Mouse (Mus musculus) lung, adult 2 months (tissue): ENCODE measurements around the gene Dhdh.

Source experiments
- CTCF ChIP-seq: fragments of 200-500 bp; IDR thresholded peaks from 2 replicates; pipeline ENCODE4 v1.5.1; 2011; ENCODE audit warnings: mild to moderate bottlenecking, low read length, control low read depth; ENCODE audit not compliant: insufficient read depth
- POLR2A ChIP-seq: fragments of 200-500 bp; IDR thresholded peaks from 2 replicates; pipeline ENCODE4 v1.6.1; 2011; ENCODE audit warnings: low read depth, mild to moderate bottlenecking, control low read depth, low read length, borderline replicate concordance; ENCODE audit errors: extremely low read depth

DNA sequence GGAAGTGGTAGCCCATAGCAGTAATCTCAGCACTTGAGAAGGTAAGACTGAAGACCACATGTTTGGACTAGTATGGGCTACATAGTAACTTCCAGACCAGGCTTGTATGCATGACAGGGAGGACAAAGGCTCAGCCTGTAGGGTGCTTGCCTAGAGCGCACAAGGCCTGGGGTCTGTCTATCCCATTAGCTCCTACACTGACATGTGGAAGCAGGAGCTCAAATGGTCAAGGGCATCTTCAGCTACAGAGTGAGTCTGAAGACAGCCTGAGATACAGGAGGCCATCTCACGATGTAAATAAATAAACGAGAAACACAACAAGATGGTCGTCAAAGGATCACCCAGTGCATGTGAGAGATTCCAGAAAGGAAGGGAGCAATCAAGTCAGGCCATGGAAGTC lies 26.3 kb downstream of the Dhdh start:
- TF ChIP-seq CTCF = no peak
- no peak for TF ChIP-seq POLR2A
